Mouse (Mus musculus) forebrain, postnatal 0 days (tissue): ENCODE results near the gene Dnaja3. TPM values are rescaled to one million over a fixed set of nuclear protein-coding genes. Genes with fewer than 3 reads are reported as not detected.

Experiments used
- ATAC-seq: fragments of 200-750 bp; cut with Nextera tagmentation; 2 replicates; pipeline ENCODE4 v1.8.0; 2017; ENCODE audit warnings: mild to moderate bottlenecking, moderate library complexity
- DNase-seq: peaks from one replicate; pipeline ENCODE4 v3.0.0-alpha.2; 2015
- H3K27ac ChIP-seq: fragments of 300-500 bp; sonication (generic); 2 replicates; pipeline ENCODE4 v1.5.1; 2014; ENCODE audit warnings: low read depth, mild to moderate bottlenecking, antibody characterized with exemption, low read length, moderate library complexity, mixed read lengths
- H3K27me3 ChIP-seq: fragments of 300-500 bp; sonication (generic); 2 replicates; pipeline ENCODE4 v1.6.1; 2014; ENCODE audit warnings: mild to moderate bottlenecking, low read length, mixed read lengths; ENCODE audit not compliant: insufficient read depth
- H3K36me3 ChIP-seq: fragments of 300-500 bp; sonication (generic); 2 replicates; pipeline ENCODE4 v1.6.1; 2014; ENCODE audit warnings: mild to moderate bottlenecking, moderate library complexity; ENCODE audit not compliant: insufficient read depth
- H3K4me1 ChIP-seq: fragments of 300-500 bp; sonication (generic); 2 replicates; pipeline ENCODE4 v1.6.1; 2014; ENCODE audit warnings: antibody characterized with exemption; ENCODE audit not compliant: insufficient read depth
- H3K4me2 ChIP-seq: fragments of 300-500 bp; sonication (generic); 2 replicates; pipeline ENCODE4 v1.6.1; 2014; ENCODE audit warnings: low read depth, mild to moderate bottlenecking, moderate library complexity
- H3K4me3 ChIP-seq: fragments of 300-500 bp; sonication (generic); 2 replicates; pipeline ENCODE4 v1.5.1; 2014; ENCODE audit warnings: low read depth, low read length, mixed read lengths
- H3K9ac ChIP-seq: fragments of 300-500 bp; sonication (generic); 2 replicates; pipeline ENCODE4 v1.6.1; 2014; ENCODE audit warnings: mild to moderate bottlenecking
- H3K9me3 ChIP-seq: fragments of 300-500 bp; sonication (generic); 2 replicates; pipeline ENCODE4 v1.6.1; 2016; ENCODE audit warnings: low read length
- CTCF ChIP-seq: sonication (generic); IDR thresholded peaks from 2 replicates; pipeline ENCODE4 v1.5.1; 2016; ENCODE audit warnings: antibody characterized with exemption, control low read depth, low read depth
- WGBS: fragments of 180-500 bp; shearing (Covaris S2); extraction: QIAGEN DNeasy Blood & Tissue Kit; methylation state at CpG from one replicate; pipeline ENCODE4 v1.1.7; 2014; 5-methylcytosine and 5-hydroxymethylcytosine counted together
- polyA plus RNA-seq: library from polyadenylated mRNA; unstranded; fragments of >200 nt; fragmentation: Nextera tagmentation; extraction: Ambion mirVana; gene quantifications from 2 replicates; pipeline ENCODE4 v1.2.1, GENCODE M21; 2015
- total RNA-seq: library from RNA; depleted of rRNA; stranded (reverse); fragments of >200 nt; gene quantifications from 2 replicates; pipeline ENCODE4 v1.2.3, GENCODE M21; 2014

Gene Dnaja3
- total and polyA plus RNA-seq, 2 experiments from 2014 or later, result 48.6 to 51.5 TPM

- TF ChIP-seq CTCF, result no peak
- H3K27me3 ChIP-seq, result no peaks in the 10 kb centered on the region
- no peaks in the 10 kb centered on the region for H3K36me3 ChIP-seq
- H3K9ac ChIP-seq, result no peak overlapping the region
- no peak for DNase-seq
- H3K27ac ChIP-seq, result no peak overlapping the region
- no peak overlapping the region for H3K4me3 ChIP-seq
- ATAC-seq, result no peak
- WGBS, result 82% methylated on average over 3 of the region's 3 CpGs
- H3K9me3 ChIP-seq, result no peaks in the 10 kb centered on the region
- peaks cover 10% of the 10 kb centered on the region; the same call in 1 of the 2 replicates for H3K4me1 ChIP-seq
- H3K4me2 ChIP-seq, result no peak overlapping the region
Measured at GRCm38 (mm10) chr16:4722915-4723209, 83.1 kb downstream of the Dnaja3 start.

- ATAC-seq (no peak), DNase-seq (no peak)
- H3K4me2 ChIP-seq, result no peak overlapping the region
Measured at GRCm38 (mm10) chr16:4725266-4725665, 85.5 kb downstream of the Dnaja3 start.

GRCm38 (mm10) chr16:4725780-4726527 is 86.2 kb downstream of the Dnaja3 start, which contains the start of gene Hmox2:
Hmox2 (plus strand) TSS chr16:4726361.
- WGBS, result 5% methylated on average over 35 of the region's 35 CpGs
- Histone ChIP-seq H3K27me3 (no peaks in the 10 kb centered on the region), H3K36me3 (no peaks in the 10 kb centered on the region), H3K4me2 (peak within 1 kb of the TSS; percentile 79), H3K27ac (peak within 1 kb of the TSS; percentile 60), H3K9me3 (no peaks in the 10 kb centered on the region), H3K4me1 (peaks cover 6% of the 10 kb centered on the region; the same call in 1 of the 2 replicates), H3K9ac (peak within 1 kb of the TSS; percentile 88), H3K4me3 (peak within 1 kb of the TSS; percentile 86)
- peak; percentile 96 for ATAC-seq
- peak; percentile 93 for DNase-seq
- no peak for TF ChIP-seq CTCF

More at GRCm38 (mm10) chr16:4725266-4725665, 85.5 kb downstream of the Dnaja3 start:
- Histone ChIP-seq H3K9me3 (no peaks in the 10 kb centered on the region), H3K27me3 (no peaks in the 10 kb centered on the region), H3K4me1 (peaks cover 6% of the 10 kb centered on the region; the same call in 1 of the 2 replicates), H3K36me3 (no peaks in the 10 kb centered on the region), H3K4me3 (no peak overlapping the region), H3K9ac (no peak overlapping the region), H3K27ac (no peak overlapping the region)
- 76% methylated on average over 4 of the region's 4 CpGs for WGBS
- TF ChIP-seq CTCF, result no peak

- Histone ChIP-seq H3K4me1 (peaks cover 6% of the 10 kb centered on the region; the same call in 1 of the 2 replicates), H3K9me3 (no peaks in the 10 kb centered on the region), H3K4me3 (peak overlapping the region; percentile 86), H3K27me3 (no peaks in the 10 kb centered on the region), H3K9ac (peak overlapping the region; percentile 88), H3K27ac (peak overlapping the region; percentile 60), H3K36me3 (no peaks in the 10 kb centered on the region), H3K4me2 (peak overlapping the region; percentile 79)
- DNase-seq (no peak), ATAC-seq (peak; percentile 73)
- TF ChIP-seq CTCF, result 0 out of 2 replicates have a peak, but pooled peaks have one; percentile 5
- WGBS, result under 1% methylated on average over 40 of the region's 40 CpGs
Measured at GRCm38 (mm10) chr16:4726528-4727128, 86.8 kb downstream of the Dnaja3 start.

DNA sequence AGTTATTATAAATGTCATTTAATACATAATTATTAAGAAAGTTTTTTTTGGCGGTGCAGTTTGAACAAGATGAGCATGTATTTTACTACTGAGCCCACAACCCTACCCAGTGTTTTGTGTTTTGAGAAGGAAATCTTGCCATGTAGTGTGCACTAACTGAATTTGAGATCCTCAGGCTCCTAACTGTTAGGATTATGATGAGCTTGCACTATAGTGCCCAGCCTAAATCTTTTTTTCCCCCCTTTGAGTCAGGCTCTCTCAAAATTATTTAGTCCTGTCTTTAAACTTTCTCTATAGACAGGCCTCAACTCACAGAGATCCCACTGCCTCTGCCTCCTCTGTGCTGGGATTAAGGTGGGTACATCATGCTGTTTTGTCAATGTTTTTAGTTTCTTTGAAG is 87.7 kb downstream of the Dnaja3 start:
- Histone ChIP-seq H3K4me1 (peaks cover 6% of the 10 kb centered on the region; the same call in 1 of the 2 replicates), H3K27ac (no peak overlapping the region), H3K4me3 (no peak overlapping the region), H3K9ac (no peak overlapping the region), H3K27me3 (no peaks in the 10 kb centered on the region), H3K36me3 (no peaks in the 10 kb centered on the region), H3K4me2 (peak overlapping the region; percentile 19), H3K9me3 (no peaks in the 10 kb centered on the region)
- TF ChIP-seq CTCF, result no peak
- ATAC-seq (no peak), DNase-seq (no peak)
- WGBS, result 94% methylated on average over 1 of the region's 1 CpGs

- H3K9ac ChIP-seq, result no peak overlapping the region
- DNase-seq (no peak), ATAC-seq (no peak)
- peaks cover 6% of the 10 kb centered on the region; the same call in 1 of the 2 replicates for H3K4me1 ChIP-seq
- no peaks in the 10 kb centered on the region for H3K9me3 ChIP-seq
- H3K4me2 ChIP-seq, result no peak overlapping the region
- no peak overlapping the region for H3K4me3 ChIP-seq
- TF ChIP-seq CTCF, result no peak
- H3K36me3 ChIP-seq, result no peaks in the 10 kb centered on the region
- 96% methylated on average over 1 of the region's 1 CpGs for WGBS
- H3K27me3 ChIP-seq, result no peaks in the 10 kb centered on the region
- no peak overlapping the region for H3K27ac ChIP-seq
Measured at GRCm38 (mm10) chr16:4727963-4728362, 88.2 kb downstream of the Dnaja3 start.

DNA sequence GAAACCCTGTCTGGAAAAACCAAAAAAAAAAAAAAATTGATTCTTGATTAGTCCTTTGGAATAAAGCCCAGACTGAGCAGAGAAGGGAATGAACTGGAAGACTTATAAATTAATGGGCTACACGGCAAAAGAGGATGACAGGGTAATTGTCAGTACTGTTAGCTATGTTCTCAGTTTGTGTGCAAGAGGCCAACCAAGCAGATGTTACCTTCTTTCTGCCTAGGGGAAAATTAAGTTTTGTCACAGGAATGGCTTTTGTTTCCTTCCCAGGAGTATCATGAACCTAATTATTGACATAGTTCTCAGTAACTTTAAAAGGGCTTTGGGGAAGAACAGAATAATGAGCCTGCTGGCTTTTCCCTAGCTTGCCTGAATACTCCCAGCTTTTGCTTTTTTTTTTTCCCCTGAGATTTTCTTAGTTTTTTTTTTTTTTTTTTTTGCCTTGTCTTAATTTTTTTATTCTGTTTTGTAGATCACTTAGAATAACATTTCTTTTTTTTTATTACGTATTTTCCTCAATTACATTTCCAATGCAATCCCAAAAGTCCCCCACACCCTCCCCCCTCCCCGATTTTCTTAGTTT is 91.1 kb downstream of the Dnaja3 start:
- H3K9ac ChIP-seq, result no peak overlapping the region
- H3K4me1 ChIP-seq, result peaks cover 6% of the 10 kb centered on the region; the same call in 1 of the 2 replicates
- no peak overlapping the region for H3K27ac ChIP-seq
- no peak overlapping the region for H3K4me3 ChIP-seq
- 60% methylated on average over 3 of the region's 3 CpGs for WGBS
- H3K27me3 ChIP-seq, result no peaks in the 10 kb centered on the region
- no peak for ATAC-seq
- H3K36me3 ChIP-seq, result no peaks in the 10 kb centered on the region
- H3K4me2 ChIP-seq, result no peak overlapping the region
- no peak for DNase-seq
- no peak for TF ChIP-seq CTCF
- no peaks in the 10 kb centered on the region for H3K9me3 ChIP-seq
